In genomic region chr10:117229826-117230225, GRCm38 (mm10) we compare ENCODE assay signal across 11 mouse cellular contexts. TPM values are rescaled to one million over a fixed set of nuclear protein-coding genes. Genes with fewer than 3 reads are reported as not detected.
DNase-seq lines count a peak whose midpoint lies in the region; ATAC-seq lines count a peak whose summit lies in the region.
"Had no signal": no experiment of that assay in that cellular context is flagged by ENCODE, and none has a peak within 500 bp of the region (broad histone marks: within the 10 kb centered on the region; RNA-seq: fewer than 3 reads in every experiment).

No protein-coding gene starts in this region.

- H3K4me1 ChIP-seq in forebrain, embryonic 13.5 days: peaks cover 2% of the 10 kb centered on the region; the same call in 1 of the 2 replicates
- H3K4me1 ChIP-seq in forebrain, embryonic 14.5 days (ENCODE audit: control insufficient read depth, insufficient read depth, low read length): no peaks in the 10 kb centered on the region; the same call in 1 of the 2 replicates

- WGBS in forebrain, embryonic 13.5 days: 70% methylated on average over 16 of the region's 16 CpGs
- WGBS in forebrain, embryonic 14.5 days: 69% methylated on average over 16 of the region's 16 CpGs

- H3K27me3 ChIP-seq in forebrain, embryonic 13.5 days: no peaks in the 10 kb centered on the region
- no peaks in the 10 kb centered on the region for H3K27me3 ChIP-seq in forebrain, embryonic 14.5 days (replicated peaks; ENCODE audit: control insufficient read depth, insufficient read depth, low read length)

- H3K4me3 ChIP-seq in forebrain, embryonic 13.5 days: no peak overlapping the region
- no peak overlapping the region for H3K4me3 ChIP-seq in forebrain, embryonic 14.5 days (ENCODE audit: low read depth, low read length)
- H3K4me3 ChIP-seq: layer of hippocampus, adult 2 months had no signal

- H3K27ac ChIP-seq in forebrain, embryonic 13.5 days: no peak overlapping the region
- H3K27ac ChIP-seq in forebrain, embryonic 14.5 days (ENCODE audit: low read depth, low read length): no peak overlapping the region
- H3K27ac ChIP-seq: layer of hippocampus, adult 2 months had no signal

- H3K9me3 ChIP-seq in forebrain, embryonic 13.5 days (replicated peaks): no peaks in the 10 kb centered on the region
- no peaks in the 10 kb centered on the region for H3K9me3 ChIP-seq in forebrain, embryonic 14.5 days (replicated peaks; ENCODE audit: control insufficient read depth, low read length)

- H3K36me3 ChIP-seq in forebrain, embryonic 13.5 days (ENCODE audit: poor library complexity, severe bottlenecking): no peaks in the 10 kb centered on the region
- no peaks in the 10 kb centered on the region for H3K36me3 ChIP-seq in forebrain, embryonic 14.5 days (ENCODE audit: control insufficient read depth, insufficient read depth, low read length)

- DNase-seq in forebrain, embryonic 14.5 days (ENCODE audit: low spot score): no peak
- peak; percentile 48 for DNase-seq in retina, postnatal 1 day
- no peak for DNase-seq in retina, embryonic 14.5 days (ENCODE audit: low spot score)
- peak; percentile 82 for DNase-seq in kidney, postnatal 14 days
- DNase-seq in testis, postnatal 14 days (ENCODE audit: low spot score): peak; percentile 60
- no peak for DNase-seq in ovary, adult 18-20 months (ENCODE audit: low spot score)
- no peak for DNase-seq in thymus, postnatal 10 days (ENCODE audit: low spot score in 2 of 2)
- DNase-seq: cerebellum, postnatal 36 days had no signal

- ATAC-seq in forebrain, embryonic 13.5 days: 0 out of 2 replicates have a peak, but pooled peaks have one; percentile 33
- ATAC-seq in forebrain, embryonic 14.5 days: no peak

- no peak overlapping the region for H3K4me2 ChIP-seq in forebrain, embryonic 13.5 days
- H3K4me2 ChIP-seq in forebrain, embryonic 14.5 days (ENCODE audit: low read length): no peak overlapping the region

- H3K9ac ChIP-seq in forebrain, embryonic 13.5 days: no peak overlapping the region
- H3K9ac ChIP-seq in forebrain, embryonic 14.5 days (ENCODE audit: low read length): no peak overlapping the region

RNA-seq across cellular contexts. Expression of gene Yeats4, which starts 5.5 kb away (rescaled TPM):
- polyA plus RNA-seq in forebrain, embryonic 13.5 days (2015; fragmentation: Nextera tagmentation; extraction: Ambion mirVana): 125 and 126 TPM in 2 replicates
- 128 and 143 TPM in 2 replicates for polyA plus RNA-seq in forebrain, embryonic 14.5 days (2014; fragmentation: Nextera tagmentation; extraction: Ambion mirVana)

RNA-seq across cellular contexts. Expression of gene 9530003J23Rik, which starts 8.7 kb away (rescaled TPM):
- not detected in 2 replicates for polyA plus RNA-seq in forebrain, embryonic 13.5 days (2015; fragmentation: Nextera tagmentation; extraction: Ambion mirVana)
- polyA plus RNA-seq in forebrain, embryonic 14.5 days (2014; fragmentation: Nextera tagmentation; extraction: Ambion mirVana): not detected in 2 replicates
- polyA plus RNA-seq: neural tube, embryonic 11.5 days had no signal

RNA-seq across cellular contexts. Expression of gene Lyz2, which starts 52.3 kb away (rescaled TPM):
- 9.5 and 10.4 TPM in 2 replicates for polyA plus RNA-seq in forebrain, embryonic 13.5 days (2015; fragmentation: Nextera tagmentation; extraction: Ambion mirVana)
- 18.6 and 24.1 TPM in 2 replicates for polyA plus RNA-seq in forebrain, embryonic 14.5 days (2014; fragmentation: Nextera tagmentation; extraction: Ambion mirVana)

Comparison
In these comparisons a context has a peak if more than half of its experiments do, and no peak if none do; other contexts are left out.
1. DNase-seq: peak in retina, postnatal 1 day (single experiment), kidney, postnatal 14 days (single experiment) and testis, postnatal 14 days (single experiment); none in forebrain, embryonic 14.5 days (single experiment), retina, embryonic 14.5 days (single experiment), ovary, adult 18-20 months (single experiment) and thymus, postnatal 10 days (0 of 2).